Mouse (Mus musculus) lung, adult 2 months (tissue): ENCODE measurements around the gene Tbata.

Source experiments
- CTCF ChIP-seq: fragments of 200-500 bp; IDR thresholded peaks from 2 replicates; pipeline ENCODE4 v1.5.1; 2011; ENCODE audit warnings: mild to moderate bottlenecking, low read length, control low read depth; ENCODE audit not compliant: insufficient read depth
- POLR2A ChIP-seq: fragments of 200-500 bp; IDR thresholded peaks from 2 replicates; pipeline ENCODE4 v1.6.1; 2011; ENCODE audit warnings: low read depth, mild to moderate bottlenecking, control low read depth, low read length, borderline replicate concordance; ENCODE audit errors: extremely low read depth

DNA sequence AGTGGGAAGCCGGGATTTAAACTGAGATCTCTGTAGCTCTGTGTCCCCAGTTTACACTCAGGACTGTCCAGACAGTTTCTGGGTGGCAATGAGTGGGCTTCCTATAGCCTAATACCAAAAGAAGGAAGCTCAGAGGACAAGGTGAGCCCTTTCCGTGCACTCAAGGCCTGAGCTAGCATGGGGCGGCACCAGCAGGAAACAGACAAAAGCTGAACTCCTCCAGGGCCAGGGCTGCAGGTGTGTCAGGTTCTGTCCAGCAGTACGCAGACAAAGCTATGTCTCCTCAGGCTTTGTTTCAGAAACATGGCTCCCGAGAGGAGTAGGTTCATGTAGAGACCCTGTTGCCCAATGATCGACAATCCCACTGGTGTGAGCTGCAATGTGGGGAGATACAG is 65.6 kb downstream of the Tbata start:
- TF ChIP-seq CTCF: no peak
- TF ChIP-seq POLR2A: no peak
